Mouse (Mus musculus) midbrain, embryonic 14.5 days (tissue): ENCODE data around the gene Mylpf. TPM values are rescaled to one million over a fixed set of nuclear protein-coding genes. Genes with fewer than 3 reads are reported as not detected.

Source experiments
- ATAC-seq: fragments of 200-750 bp; cut with Nextera tagmentation; 2 replicates; pipeline ENCODE4 v1.8.0; 2017; ENCODE audit warnings: moderate number of reproducible peaks, moderate library complexity; ENCODE audit not compliant: low FRiP score, low TSS enrichment
- DNase-seq: peaks from one replicate; pipeline ENCODE4 v3.0.0-alpha.2; 2015
- H3K27ac ChIP-seq: fragments of 300-500 bp; sonication (generic); replicated peaks from 2 replicates; pipeline ENCODE4 v1.5.1; 2014; ENCODE audit warnings: mild to moderate bottlenecking, low read depth, low read length, moderate library complexity
- H3K27me3 ChIP-seq: fragments of 300-500 bp; sonication (generic); 2 replicates; pipeline ENCODE4 v1.6.1; 2014; ENCODE audit warnings: low read length, control low read depth, mixed read lengths; ENCODE audit not compliant: control insufficient read depth, insufficient read depth
- H3K36me3 ChIP-seq: fragments of 300-500 bp; sonication (generic); 2 replicates; pipeline ENCODE4 v1.6.1; 2014; ENCODE audit warnings: low read length, control low read depth; ENCODE audit not compliant: control insufficient read depth, insufficient read depth
- H3K4me1 ChIP-seq: fragments of 300-500 bp; sonication (generic); 2 replicates; pipeline ENCODE4 v1.6.1; 2014; ENCODE audit warnings: mild to moderate bottlenecking, antibody characterized with exemption, low read length, control low read depth; ENCODE audit not compliant: control insufficient read depth, insufficient read depth
- H3K4me2 ChIP-seq: fragments of 300-500 bp; sonication (generic); 2 replicates; pipeline ENCODE4 v1.6.1; 2014; ENCODE audit warnings: mild to moderate bottlenecking, low read length, moderate library complexity
- H3K4me3 ChIP-seq: fragments of 300-500 bp; sonication (generic); replicated peaks from 2 replicates; pipeline ENCODE4 v1.5.1; 2014; ENCODE audit warnings: low read depth, low read length
- H3K9ac ChIP-seq: fragments of 300-500 bp; sonication (generic); replicated peaks from 2 replicates; pipeline ENCODE4 v1.6.1; 2014; ENCODE audit warnings: mild to moderate bottlenecking, low read length, moderate library complexity
- H3K9me3 ChIP-seq: fragments of 300-500 bp; sonication (generic); 2 replicates; pipeline ENCODE4 v1.6.1; 2016; ENCODE audit warnings: low read length, control low read depth, mixed read lengths; ENCODE audit not compliant: control insufficient read depth
- WGBS: fragments of 180-500 bp; shearing (Covaris S2); extraction: QIAGEN DNeasy Blood & Tissue Kit; methylation state at CpG from one replicate; pipeline ENCODE4 v1.1.7; 2014; 5-methylcytosine and 5-hydroxymethylcytosine counted together
- polyA plus RNA-seq: library from polyadenylated mRNA; unstranded; fragments of >200 nt; fragmentation: Nextera tagmentation; extraction: Ambion mirVana; gene quantifications from 2 replicates; pipeline ENCODE4 v1.2.1, GENCODE M21; 2014

Gene Mylpf
- polyA plus RNA-seq, 1 experiment from 2014 or later: 4.5 TPM

GRCm38 (mm10) chr7:127217475-127217874 is 8.8 kb downstream of the Mylpf start:
- no peak overlapping the region for H3K4me3 ChIP-seq
- no peak for DNase-seq
- H3K36me3 ChIP-seq: no peaks in the 10 kb centered on the region
- no peak overlapping the region for H3K4me2 ChIP-seq
- no peaks in the 10 kb centered on the region; the same call in 1 of the 2 replicates for H3K27me3 ChIP-seq
- no peak for ATAC-seq
- no peak overlapping the region for H3K27ac ChIP-seq
- WGBS: 91% methylated on average over 6 of the region's 6 CpGs
- H3K9ac ChIP-seq: no peak overlapping the region
- no peaks in the 10 kb centered on the region for H3K9me3 ChIP-seq
- no peaks in the 10 kb centered on the region for H3K4me1 ChIP-seq

GRCm38 (mm10) chr7:127217901-127218642 is 9.4 kb downstream of the Mylpf start:
- H3K4me1 ChIP-seq: no peaks in the 10 kb centered on the region
- WGBS: 85% methylated on average over 10 of the region's 10 CpGs
- no peak overlapping the region for H3K27ac ChIP-seq
- DNase-seq (no peak), ATAC-seq (no peak)
- no peak overlapping the region for H3K4me3 ChIP-seq
- H3K36me3 ChIP-seq: no peaks in the 10 kb centered on the region
- no peaks in the 10 kb centered on the region; the same call in 1 of the 2 replicates for H3K27me3 ChIP-seq
- no peak overlapping the region for H3K4me2 ChIP-seq
- no peaks in the 10 kb centered on the region for H3K9me3 ChIP-seq
- H3K9ac ChIP-seq: no peak overlapping the region

GRCm38 (mm10) chr7:127218670-127219069 is 10.0 kb downstream of the Mylpf start:
- WGBS: 94% methylated on average over 4 of the region's 4 CpGs

GRCm38 (mm10) chr7:127220440-127220839 is 11.8 kb downstream of the Mylpf start:
- H3K36me3 ChIP-seq: no peaks in the 10 kb centered on the region

More at GRCm38 (mm10) chr7:127218670-127219069, 10.0 kb downstream of the Mylpf start:
- Histone ChIP-seq H3K9me3 (no peaks in the 10 kb centered on the region), H3K4me2 (no peak overlapping the region), H3K27ac (no peak overlapping the region), H3K36me3 (no peaks in the 10 kb centered on the region), H3K4me1 (no peaks in the 10 kb centered on the region), H3K27me3 (no peaks in the 10 kb centered on the region; the same call in 1 of the 2 replicates), H3K9ac (no peak overlapping the region), H3K4me3 (no peak overlapping the region)
- no peak for ATAC-seq
- no peak for DNase-seq

GRCm38 (mm10) chr7:127223106-127223505 is 14.4 kb downstream of the Mylpf start:
- no peak overlapping the region for H3K27ac ChIP-seq
- H3K4me3 ChIP-seq: no peak overlapping the region
- H3K9ac ChIP-seq: no peak overlapping the region
- H3K27me3 ChIP-seq: no peaks in the 10 kb centered on the region
- WGBS: 99% methylated on average over 3 of the region's 3 CpGs
- no peak overlapping the region for H3K4me2 ChIP-seq
- DNase-seq: no peak
- no peak for ATAC-seq
- H3K4me1 ChIP-seq: no peaks in the 10 kb centered on the region
- no peaks in the 10 kb centered on the region for H3K36me3 ChIP-seq
- no peaks in the 10 kb centered on the region for H3K9me3 ChIP-seq

More at GRCm38 (mm10) chr7:127220440-127220839, 11.8 kb downstream of the Mylpf start:
- H3K27me3 ChIP-seq: no peaks in the 10 kb centered on the region
- H3K9me3 ChIP-seq: no peaks in the 10 kb centered on the region
- no peak overlapping the region for H3K4me3 ChIP-seq
- no peak overlapping the region for H3K4me2 ChIP-seq
- WGBS: 88% methylated on average over 6 of the region's 6 CpGs
- ATAC-seq (no peak), DNase-seq (no peak)
- H3K4me1 ChIP-seq: no peaks in the 10 kb centered on the region
- no peak overlapping the region for H3K27ac ChIP-seq
- no peak overlapping the region for H3K9ac ChIP-seq

- DNase-seq: no peak
- H3K4me1 ChIP-seq: no peaks in the 10 kb centered on the region
- H3K36me3 ChIP-seq: no peaks in the 10 kb centered on the region
- no peak overlapping the region for H3K27ac ChIP-seq
- no peak for ATAC-seq
- no peak overlapping the region for H3K4me2 ChIP-seq
- 86% methylated on average over 6 of the region's 6 CpGs for WGBS
- no peak overlapping the region for H3K4me3 ChIP-seq
- H3K27me3 ChIP-seq: no peaks in the 10 kb centered on the region
- H3K9me3 ChIP-seq: no peaks in the 10 kb centered on the region
- H3K9ac ChIP-seq: no peak overlapping the region
These were observed 15.1 kb downstream of the Mylpf start for GRCm38 (mm10) chr7:127223515-127224478.

- H3K36me3 ChIP-seq: 0 out of 2 replicates have a peak, but pooled peaks cover 5% of the 10 kb centered on the region
- H3K9ac ChIP-seq: no peak overlapping the region
- ATAC-seq (no peak), DNase-seq (no peak)
- H3K27me3 ChIP-seq: no peaks in the 10 kb centered on the region
- 93% methylated on average over 6 of the region's 6 CpGs for WGBS
- H3K4me2 ChIP-seq: no peak overlapping the region
- H3K4me1 ChIP-seq: no peaks in the 10 kb centered on the region
- H3K4me3 ChIP-seq: no peak overlapping the region
- H3K9me3 ChIP-seq: no peaks in the 10 kb centered on the region
- no peak overlapping the region for H3K27ac ChIP-seq
These were observed 15.9 kb downstream of the Mylpf start for GRCm38 (mm10) chr7:127224616-127225015.

GRCm38 (mm10) chr7:127225147-127225995 is 16.7 kb downstream of the Mylpf start:
- 86% methylated on average over 11 of the region's 11 CpGs for WGBS
- Histone ChIP-seq H3K36me3 (0 out of 2 replicates have a peak, but pooled peaks cover 5% of the 10 kb centered on the region), H3K4me1 (peaks cover 6% of the 10 kb centered on the region), H3K4me2 (no peak overlapping the region), H3K27me3 (no peaks in the 10 kb centered on the region), H3K9ac (no peak overlapping the region), H3K9me3 (no peaks in the 10 kb centered on the region), H3K4me3 (no peak overlapping the region), H3K27ac (no peak overlapping the region)
- no peak for DNase-seq
- no peak for ATAC-seq
